Mouse (Mus musculus) gastrocnemius, postnatal 25 days (tissue): Measurements from ENCODE around the gene Hyal1. TPM values are rescaled to one million over a fixed set of nuclear protein-coding genes. Genes with fewer than 3 reads are reported as not detected.

Experiments
- DNase-seq: peaks from one replicate; pipeline ENCODE4 v3.0.0; 2022
- long read RNA-seq, 2 experiments: library from polyadenylated mRNA; stranded (forward); transcript quantifications; one replicate each; pipeline ENCODE4 v2.0.0; 2021
- total RNA-seq, 2 experiments: library from RNA; stranded (reverse); gene quantifications; 1 replicate in 1 of 2; 2 replicates in 1 of 2; pipeline ENCODE4 v1.2.3; 2021

The Hyal1 gene
- 1 to 10 TPM; 2.2 to 2.3 TPM for total RNA-seq
- long read RNA-seq, experiment 1, partial matches to known transcripts: 0 of 1 reads
- long read RNA-seq, experiment 1, other reads (novel, unspliced or antisense): 1 of 1 reads
- long read RNA-seq, experiment 2, partial matches to known transcripts: 0 of 5 reads
- long read RNA-seq, experiment 2, other reads (novel, unspliced or antisense): 2 of 5 reads

- DNase-seq: peak; percentile 87
These were observed at the start of gene Hyal1 for GRCm38 (mm10) chr9:107576357-107577107. Gene Hyal1 (plus strand): TSS chr9:107576927.

- peak; percentile 95 for DNase-seq
These were observed 42.8 kb upstream of the Hyal1 start, which contains the start of gene Tmem115 for GRCm38 (mm10) chr9:107533791-107534407. Gene Tmem115 (plus strand): TSS chr9:107533945.

- DNase-seq: no peak
These were observed 42.1 kb upstream of the Hyal1 start for GRCm38 (mm10) chr9:107534408-107535202.

GRCm38 (mm10) chr9:107538231-107538630 is 38.5 kb upstream of the Hyal1 start:
- no peak for DNase-seq

- DNase-seq: no peak
These were observed 38.0 kb upstream of the Hyal1 start for GRCm38 (mm10) chr9:107538711-107539110.

GRCm38 (mm10) chr9:107539940-107540339 is 36.8 kb upstream of the Hyal1 start:
- no peak for DNase-seq

- no peak for DNase-seq
These were observed 36.3 kb upstream of the Hyal1 start for GRCm38 (mm10) chr9:107540420-107540819.

- DNase-seq: no peak
These were observed 35.7 kb upstream of the Hyal1 start for GRCm38 (mm10) chr9:107541005-107541404.

- peak; percentile 92 for DNase-seq
These were observed 35.0 kb upstream of the Hyal1 start, which contains the start of the genes Cyb561d2 and Nprl2 for GRCm38 (mm10) chr9:107541474-107542351. Gene Cyb561d2 (minus strand): TSS chr9:107542193. Gene Nprl2 (plus strand): TSS chr9:107542226.

GRCm38 (mm10) chr9:107542352-107542686 is 34.4 kb upstream of the Hyal1 start:
- DNase-seq: no peak

GRCm38 (mm10) chr9:107542721-107543120 is 34.0 kb upstream of the Hyal1 start:
- no peak for DNase-seq

GRCm38 (mm10) chr9:107543299-107543698 is 33.4 kb upstream of the Hyal1 start:
- DNase-seq: no peak

- DNase-seq: no peak
These were observed 32.5 kb upstream of the Hyal1 start for GRCm38 (mm10) chr9:107544196-107544700.

- no peak for DNase-seq
These were observed 32.0 kb upstream of the Hyal1 start for GRCm38 (mm10) chr9:107544729-107545128.

- no peak for DNase-seq
These were observed 31.5 kb upstream of the Hyal1 start for GRCm38 (mm10) chr9:107545199-107545598.

GRCm38 (mm10) chr9:107545602-107546001 is 31.1 kb upstream of the Hyal1 start:
- DNase-seq: peak; percentile 58

GRCm38 (mm10) chr9:107547026-107547425 is 29.7 kb upstream of the Hyal1 start, which contains the start of gene Zmynd10:
Gene Zmynd10 (plus strand): TSS chr9:107547298.
- DNase-seq: peak; percentile 84

GRCm38 (mm10) chr9:107547957-107548356 is 28.8 kb upstream of the Hyal1 start:
- DNase-seq: no peak

GRCm38 (mm10) chr9:107548820-107549219 is 27.9 kb upstream of the Hyal1 start:
- DNase-seq: no peak

GRCm38 (mm10) chr9:107549297-107550074 is 27.2 kb upstream of the Hyal1 start:
- no peak for DNase-seq
